Mouse (Mus musculus) G1E (cell line): ENCODE results near the gene Icos.

ENCODE experiments used
- CTCF ChIP-seq: IDR thresholded peaks from 2 replicates; pipeline ENCODE4 v1.5.1; 2012; ENCODE audit warnings: low read depth, low read length, inconsistent platforms, mixed read lengths
- GATA2 ChIP-seq: IDR thresholded peaks from 2 replicates; pipeline ENCODE4 v1.6.1; 2012; ENCODE audit warnings: low read depth, low read length, inconsistent platforms, borderline replicate concordance

DNA sequence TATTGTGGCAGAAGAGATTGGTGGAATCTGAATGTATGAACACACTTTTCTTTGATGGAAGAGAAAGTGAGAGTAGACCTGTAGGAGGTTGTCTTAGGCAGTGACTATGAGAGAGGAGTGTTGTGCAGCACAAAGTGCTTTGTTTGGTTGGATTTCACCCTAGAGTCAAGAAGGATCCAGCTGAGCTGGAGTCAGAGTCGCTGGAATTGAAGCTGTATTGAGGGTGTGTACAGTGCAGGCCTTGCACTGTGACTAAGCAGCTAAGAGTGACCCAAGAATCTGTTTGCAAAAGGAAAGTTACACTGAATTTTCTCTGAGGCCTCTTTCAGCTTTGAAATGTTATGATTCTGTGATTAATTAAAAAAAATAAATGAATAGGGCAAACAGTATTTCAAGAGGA lies 52.2 kb downstream of the Icos start:
- TF ChIP-seq GATA2: no peak
- TF ChIP-seq CTCF: no peak
